8 mouse cellular contexts compared by ENCODE assay signal in the genomic region with DNA sequence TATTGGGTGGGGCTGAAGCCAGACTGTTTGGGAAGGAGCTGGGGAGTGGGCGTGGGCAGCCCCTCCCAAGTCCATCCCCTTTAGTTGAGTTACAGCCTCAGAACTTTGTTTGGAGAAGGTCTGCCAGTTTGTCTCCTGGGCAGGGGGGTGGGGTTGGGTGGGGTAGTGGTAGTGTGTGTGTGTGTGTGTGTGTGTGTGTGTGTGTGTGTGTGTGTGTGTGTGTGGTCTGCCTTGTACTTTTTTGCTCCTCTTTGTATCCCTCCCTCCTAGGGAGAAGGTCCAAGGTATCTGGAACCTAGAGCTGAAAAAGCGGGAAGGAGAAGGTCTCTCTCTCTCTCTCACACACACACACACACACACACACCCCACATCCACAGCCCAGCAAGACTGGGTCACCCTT. TPM values are rescaled to one million over a fixed set of nuclear protein-coding genes. Genes with fewer than 3 reads are reported as not detected.
DNase-seq lines count a peak whose midpoint lies in the region; ATAC-seq and TF ChIP-seq lines count a peak whose summit lies in the region.

A gene (minus strand): TSS at position 101 of the 400 bp plus-strand sequence.

- 45% methylated on average over 2 of the region's 2 CpGs for WGBS in heart, embryonic 10.5 days
- WGBS in liver, embryonic 14.5 days (ENCODE audit: insufficient replicate concordance), result 59% methylated on average over 2 of the region's 2 CpGs

- TF ChIP-seq CTCF in testis, adult 2 months (IDR thresholded peaks at IDR 0.05; ENCODE audit: control insufficient read depth, insufficient read depth, insufficient replicate concordance, low read depth, low read length), result no peak
- no peak for TF ChIP-seq CTCF in liver, embryonic 14.5 days (IDR thresholded peaks at IDR 0.05; ENCODE audit: low read depth)

- H3K36me3 ChIP-seq in heart, embryonic 10.5 days, result peaks cover 26% of the 10 kb centered on the region
- H3K36me3 ChIP-seq in testis, adult 2 months (ENCODE audit: control insufficient read depth, insufficient read depth, low read length), result no peaks in the 10 kb centered on the region
- peaks cover 13% of the 10 kb centered on the region for H3K36me3 ChIP-seq in liver, embryonic 14.5 days (replicated peaks; ENCODE audit: control insufficient read depth, insufficient read depth, low read depth)

- peaks cover 6% of the 10 kb centered on the region for H3K4me1 ChIP-seq in heart, embryonic 10.5 days
- peaks cover 9% of the 10 kb centered on the region for H3K4me1 ChIP-seq in testis, adult 2 months (ENCODE audit: control insufficient read depth, insufficient read depth, low read length)
- no peaks in the 10 kb centered on the region for H3K4me1 ChIP-seq in liver, embryonic 14.5 days (replicated peaks; ENCODE audit: control insufficient read depth in 2 of 2, insufficient read depth in 2 of 2, low read length in 1 of 2)

- H3K27me3 ChIP-seq in heart, embryonic 10.5 days (ENCODE audit: insufficient read depth, poor library complexity, severe bottlenecking), result peaks cover 58% of the 10 kb centered on the region
- no peaks in the 10 kb centered on the region for H3K27me3 ChIP-seq in testis, adult 2 months (ENCODE audit: control insufficient read depth, insufficient read depth, low read length)
- peaks cover 35% of the 10 kb centered on the region for H3K27me3 ChIP-seq in liver, embryonic 14.5 days (ENCODE audit: control insufficient read depth, insufficient read depth, low read length)

- TF ChIP-seq POLR2A in testis, adult 2 months (IDR thresholded peaks at IDR 0.05; ENCODE audit: control insufficient read depth, low read depth, low read length), result no peak

- no peak within 1 kb of the TSS for H3K9ac ChIP-seq in liver, embryonic 14.5 days (replicated peaks)

- no peak for TF ChIP-seq EP300 in liver, embryonic 14.5 days (IDR thresholded peaks at IDR 0.05; ENCODE audit: low read depth)

- DNase-seq in heart, embryonic 10.5 days (ENCODE audit: low spot score), result no peak
- no peak for DNase-seq in heart, adult 11 months
- DNase-seq in testis, postnatal 14 days (ENCODE audit: low spot score), result no peak
- no peak for DNase-seq in liver, embryonic 14.5 days (ENCODE audit: low read depth in 3 of 3, low spot score in 3 of 3)
- no peak for DNase-seq in cerebellum, adult 9-11 months
- DNase-seq in kidney, postnatal 25 days, result no peak

- H3K9me3 ChIP-seq in heart, embryonic 10.5 days, result no peaks in the 10 kb centered on the region
- no peaks in the 10 kb centered on the region for H3K9me3 ChIP-seq in liver, embryonic 14.5 days (ENCODE audit: control insufficient read depth, low read length)

- H3K27ac ChIP-seq in heart, embryonic 10.5 days, result peak within 1 kb of the TSS; percentile 18; the same call in 1 of the 2 replicates
- H3K27ac ChIP-seq in testis, adult 2 months (ENCODE audit: control insufficient read depth, insufficient read depth, low read depth, low read length), result no peak within 1 kb of the TSS
- H3K27ac ChIP-seq in liver, embryonic 14.5 days, result no peak within 1 kb of the TSS

- no peak for ATAC-seq in liver, embryonic 14.5 days (ENCODE audit: insufficient read depth)
- no peak for ATAC-seq in cerebellum, adult (ENCODE audit: insufficient number of reproducible peaks, low FRiP score, low TSS enrichment)

- H3K4me3 ChIP-seq in heart, embryonic 10.5 days, result peak within 1 kb of the TSS; percentile 49
- H3K4me3 ChIP-seq in testis, adult 2 months (ENCODE audit: control insufficient read depth, low read depth, low read length), result peak within 1 kb of the TSS; percentile 69
- no peak within 1 kb of the TSS for H3K4me3 ChIP-seq in liver, embryonic 14.5 days (ENCODE audit: insufficient read depth in 1 of 2, low read depth in 2 of 2, low read length in 2 of 2)

- peak within 1 kb of the TSS; percentile 57 for H3K4me2 ChIP-seq in liver, embryonic 14.5 days (ENCODE audit: low read depth)

RNA-seq across cellular contexts. Expression of the gene that starts here (rescaled TPM):
- polyA plus RNA-seq in heart, embryonic 10.5 days (2016; fragmentation: Nextera tagmentation; extraction: Ambion mirVana), result not detected in 2 replicates
- polyA plus RNA-seq in testis, adult 2 months (2012; rRNA removed), result 0.08 TPM in 1 of 2 replicates, not detected in the other
- polyA plus RNA-seq in liver, embryonic 14.5 days (2012; rRNA removed), result 0.02 TPM in 1 of 2 replicates, not detected in the other
- not detected in 2 replicates for polyA plus RNA-seq in liver, embryonic 14.5 days (2014; fragmentation: Nextera tagmentation; extraction: Ambion mirVana)

Comparison
In these comparisons a context has a peak if more than half of its experiments do, and no peak if none do; other contexts are left out.
1. H3K4me3 ChIP-seq: peak in heart, embryonic 10.5 days (single experiment) and testis, adult 2 months (single experiment); none in liver, embryonic 14.5 days (0 of 2).